Mouse (Mus musculus) gastrocnemius, adult 8-10 months (tissue): ENCODE results near the gene Rnf144a. TPM values are rescaled to one million over a fixed set of nuclear protein-coding genes. Genes with fewer than 3 reads are reported as not detected.

Experiments used
- DNase-seq, 2 experiments: peaks; one replicate each; pipeline ENCODE4 v3.0.0; 2022; ENCODE audit warnings: low spot score in 2 of 2
- total RNA-seq, 4 experiments: library from RNA; stranded (reverse); gene quantifications; 2 replicates each; pipeline ENCODE4 v1.2.4; 2022

Rnf144a gene
- total RNA-seq, 4 experiments from 2014 or later: 2.3 to 3.1 (median 3.0) TPM

DNA sequence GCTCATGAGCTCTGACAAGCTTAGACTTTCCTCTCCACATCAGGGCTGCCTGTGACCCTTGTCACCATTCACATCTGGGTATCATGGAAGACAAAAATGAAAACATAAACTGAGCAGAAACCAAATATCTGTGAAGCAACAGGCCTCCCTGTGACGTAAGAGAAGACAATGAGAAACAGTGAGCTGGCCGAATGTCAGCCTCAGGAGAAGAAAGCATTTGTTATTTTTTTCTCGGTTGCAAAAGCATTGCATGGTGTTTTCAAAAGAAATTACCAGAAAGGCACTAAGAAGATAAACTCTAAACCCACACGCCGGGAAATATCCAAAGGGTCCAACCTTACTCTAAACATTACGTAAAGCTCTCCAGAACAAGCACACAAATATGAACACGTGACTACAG is 41.3 kb downstream of the Rnf144a start:
- no peak for DNase-seq

DNA sequence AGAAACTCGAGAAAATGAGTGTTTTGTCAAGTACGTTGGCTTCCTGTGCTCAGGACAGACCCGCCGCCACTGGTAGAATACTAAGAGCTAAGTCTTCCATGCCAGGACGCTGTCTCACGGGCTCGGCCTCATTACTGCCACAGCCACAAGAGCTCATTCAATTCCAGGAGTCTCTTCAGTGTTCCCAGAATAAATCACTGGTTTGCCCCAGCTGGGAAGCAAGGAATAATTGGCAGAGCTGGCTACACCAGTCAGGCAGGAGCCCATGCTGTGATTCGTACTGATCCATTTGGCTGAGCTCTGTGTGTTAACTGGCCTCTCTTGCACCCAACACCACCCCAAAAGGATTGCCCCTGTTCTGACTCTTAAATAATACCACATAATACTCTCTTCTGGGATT is 45.0 kb downstream of the Rnf144a start:
- DNase-seq: no peak

DNA sequence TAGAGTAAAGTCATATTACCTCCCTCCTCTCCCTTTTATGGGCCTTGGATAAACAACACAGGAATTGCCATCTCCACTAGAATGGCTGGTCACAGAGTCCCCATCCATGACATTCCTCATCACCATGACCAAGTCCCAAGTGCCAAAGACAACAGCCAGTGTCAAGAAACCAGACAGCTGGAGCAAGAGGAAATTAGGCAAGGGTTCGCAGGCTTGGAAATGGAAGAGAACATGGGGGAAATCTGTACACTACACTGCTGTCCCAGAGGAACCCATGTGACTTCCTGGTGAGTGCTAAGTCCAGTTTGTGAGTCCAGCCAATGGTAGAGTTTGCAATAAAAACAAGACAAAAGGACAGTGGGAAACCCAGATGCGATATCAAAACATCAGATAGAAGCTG is 47.7 kb downstream of the Rnf144a start:
- no peak for DNase-seq

DNA sequence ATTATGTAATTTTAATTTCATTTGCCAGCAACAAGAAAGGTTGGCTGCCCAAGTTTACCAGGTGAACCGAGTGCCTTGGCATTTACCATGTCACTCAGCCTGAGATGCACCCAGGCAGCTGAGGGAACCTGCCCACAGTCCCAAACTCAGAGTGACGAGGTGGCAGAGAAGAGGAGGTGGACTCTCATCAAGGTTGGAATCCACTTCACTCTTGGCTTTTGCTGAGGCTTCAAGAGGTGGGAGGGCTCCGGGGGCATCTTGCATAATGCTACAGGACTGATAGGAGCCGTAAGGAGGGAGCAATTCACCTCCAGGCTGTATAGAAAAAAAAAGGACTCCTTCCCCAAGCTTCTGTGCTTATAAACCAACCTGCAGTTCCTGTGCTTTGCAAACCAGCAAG is 48.7 kb downstream of the Rnf144a start:
- no peak for DNase-seq

DNA sequence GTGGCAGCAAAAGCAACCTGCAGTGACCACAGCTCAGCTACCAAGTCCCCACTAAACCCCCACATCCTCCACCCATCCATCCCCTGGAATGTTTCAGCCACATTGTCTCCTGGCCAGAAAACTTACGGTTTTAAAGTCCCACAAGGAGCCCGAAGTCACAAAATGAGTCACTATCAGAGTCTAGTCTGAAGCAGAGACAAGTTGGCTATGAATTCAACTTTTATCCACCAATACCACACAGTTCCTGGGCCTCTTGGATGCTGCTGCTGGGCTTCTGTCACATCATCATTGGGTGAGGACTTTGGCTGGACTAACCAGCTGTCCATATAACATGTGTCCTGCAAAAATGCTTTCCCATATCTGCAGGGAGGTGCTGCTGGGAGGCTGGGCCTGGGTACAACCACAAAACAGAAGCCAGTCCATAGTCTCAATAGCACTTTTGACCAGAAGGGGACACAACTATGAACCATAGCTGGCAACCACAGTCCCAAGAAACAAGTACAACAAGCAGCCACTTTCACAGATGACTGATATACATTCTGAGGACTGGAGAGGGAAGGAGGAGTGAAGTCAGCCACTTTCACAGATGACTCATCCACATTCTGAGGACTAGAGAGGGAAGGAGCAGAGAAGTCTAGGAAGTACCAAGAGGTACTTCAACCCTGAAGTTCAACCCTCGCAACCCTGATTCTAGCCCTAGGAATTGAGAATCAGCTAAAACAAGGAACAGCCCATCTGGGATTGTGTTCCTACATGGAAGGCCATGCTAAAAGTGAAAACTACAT is 49.3 kb downstream of the Rnf144a start:
- no peak for DNase-seq

DNA sequence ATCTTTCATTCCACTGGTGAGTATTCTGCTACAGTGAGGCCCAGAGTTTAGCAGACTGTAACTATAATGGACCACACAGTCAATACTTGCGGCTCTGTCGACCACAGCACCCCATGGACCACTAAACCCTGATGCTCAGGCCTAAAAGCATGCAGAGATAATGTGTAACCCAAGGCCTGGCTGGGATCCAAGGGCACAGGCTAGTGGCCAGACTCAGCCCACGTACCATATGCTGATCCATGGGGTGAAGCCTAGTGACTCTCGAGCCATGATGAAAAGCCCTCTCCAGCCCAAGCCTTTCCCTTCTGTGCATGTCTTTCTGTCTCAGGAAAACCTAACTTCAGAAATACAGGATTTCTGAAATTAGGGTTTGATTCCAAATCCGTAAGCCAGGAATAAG is 50.2 kb downstream of the Rnf144a start:
- no peak for DNase-seq

DNA sequence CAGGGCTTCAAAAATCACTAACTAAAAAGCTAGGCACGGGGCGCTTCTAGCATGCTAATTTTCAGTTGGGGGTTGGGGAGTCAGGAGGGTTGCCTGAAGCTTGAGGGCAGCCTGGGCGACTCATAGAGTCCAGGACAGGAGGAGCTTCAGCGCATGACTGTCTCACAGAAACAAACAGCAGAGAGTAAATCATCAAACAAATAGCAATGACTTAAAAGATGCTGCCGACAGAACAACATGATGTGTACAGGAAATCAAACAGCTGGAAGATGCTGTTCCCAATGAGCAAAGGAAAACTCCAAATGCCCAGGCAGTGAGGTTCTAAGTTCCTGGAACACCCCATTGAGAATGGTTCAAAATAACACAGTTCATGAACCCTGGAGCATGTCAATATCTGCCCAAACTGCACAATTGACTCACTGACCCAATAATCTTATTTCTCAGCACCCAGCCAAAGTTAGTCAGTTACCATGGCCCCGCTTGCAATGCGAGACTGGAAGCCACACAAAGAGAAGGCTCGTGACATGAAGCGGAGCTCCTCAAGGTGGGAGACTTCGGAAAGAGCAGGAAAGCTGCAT is 54.0 kb downstream of the Rnf144a start:
- no peak for DNase-seq

DNA sequence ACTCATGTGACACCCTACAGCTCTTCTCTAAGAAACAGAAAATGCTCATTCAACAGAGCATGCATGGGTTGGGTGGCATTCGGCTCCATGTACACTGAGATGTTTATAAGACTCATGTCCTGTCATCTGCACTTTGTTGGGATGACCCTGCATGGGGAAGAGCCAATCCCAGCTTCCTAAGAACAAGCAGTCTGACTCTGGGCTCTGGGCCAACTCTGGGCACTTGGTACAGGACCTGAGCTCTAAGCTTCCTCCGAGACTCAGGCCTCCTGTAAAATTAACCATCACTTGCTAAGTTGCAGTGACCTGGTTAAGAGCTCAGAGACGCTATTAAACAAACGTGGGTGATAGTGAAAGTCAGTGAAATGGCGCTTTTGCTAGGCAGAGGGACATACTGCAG is 55.2 kb downstream of the Rnf144a start:
- no peak for DNase-seq

DNA sequence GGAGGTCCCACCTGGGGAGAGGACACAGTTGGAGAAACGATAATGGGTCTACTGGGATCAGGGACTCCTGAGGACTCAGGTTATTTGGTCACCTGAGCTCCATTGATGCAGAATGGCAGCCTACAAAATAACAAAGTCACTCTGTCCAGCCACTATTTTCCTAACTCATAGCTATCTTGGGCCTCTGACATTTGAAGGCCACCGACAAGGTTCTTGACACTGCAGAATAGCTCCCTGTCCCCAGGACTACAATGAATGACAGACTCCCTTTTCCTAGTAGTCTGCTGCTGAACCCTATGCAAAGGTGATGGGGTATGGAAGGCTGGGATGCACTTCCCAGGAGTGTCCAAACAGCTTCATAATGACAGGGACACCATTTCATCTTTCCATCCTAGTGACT is 55.8 kb downstream of the Rnf144a start:
- no peak for DNase-seq

DNA sequence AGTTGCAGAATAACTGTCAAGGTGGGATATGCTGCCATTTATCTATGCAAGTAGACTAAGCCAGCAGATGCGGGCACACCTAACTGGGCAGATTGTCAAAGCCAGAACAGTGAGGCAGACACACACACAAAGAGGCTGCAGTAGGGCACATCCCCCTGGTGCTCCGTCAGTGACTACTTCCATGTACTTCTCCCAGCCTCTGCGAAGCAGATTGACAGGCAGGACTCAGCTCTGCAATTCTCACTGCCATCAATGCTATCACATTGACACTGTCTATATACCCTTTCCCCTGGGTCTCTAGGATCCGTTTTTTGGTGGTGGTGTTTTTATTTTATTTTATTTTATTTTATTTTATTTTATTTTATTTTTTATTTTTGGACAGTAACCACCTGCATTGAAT is 57.8 kb downstream of the Rnf144a start:
- no peak for DNase-seq

DNA sequence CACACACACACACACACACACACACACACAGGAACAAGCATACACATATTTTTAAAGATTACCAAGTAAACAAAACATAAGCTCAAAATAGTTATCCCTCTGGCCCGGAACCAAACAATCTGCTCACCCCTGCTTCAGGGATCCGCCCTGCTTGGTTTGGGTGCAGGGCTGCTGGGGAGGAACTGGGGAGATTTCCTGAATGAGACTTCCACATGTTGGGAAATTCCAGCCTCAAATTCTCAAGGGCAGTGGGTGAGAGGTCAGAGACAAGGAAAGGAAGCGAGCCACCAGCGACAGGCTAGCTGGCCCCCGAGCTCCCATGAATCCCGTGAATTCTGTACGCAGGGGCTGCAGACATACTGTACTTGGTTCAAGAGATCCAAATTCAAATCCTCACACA is 58.9 kb downstream of the Rnf144a start:
- peak in 1 of 2 experiments; percentile 31 for DNase-seq

DNA sequence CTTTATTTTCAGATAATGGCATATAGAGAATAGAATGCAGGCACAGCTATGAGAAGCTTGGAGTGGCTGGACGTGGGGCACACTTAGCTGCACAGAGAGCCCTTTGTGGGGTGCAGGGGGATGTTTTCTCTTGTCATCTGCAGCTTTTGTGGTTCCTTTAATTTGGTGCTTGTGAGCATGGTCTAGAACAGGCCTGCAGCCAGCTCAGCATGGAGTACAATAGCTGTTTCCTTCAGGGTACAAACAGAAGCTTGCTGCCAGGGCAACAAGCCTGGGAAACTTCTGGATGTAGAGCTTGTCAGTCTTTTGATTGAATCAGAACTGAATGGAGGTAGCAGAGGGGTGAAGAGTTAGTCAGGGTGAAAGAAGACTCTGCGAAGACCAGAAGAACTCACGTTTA is 63.7 kb downstream of the Rnf144a start:
- DNase-seq: no peak

DNA sequence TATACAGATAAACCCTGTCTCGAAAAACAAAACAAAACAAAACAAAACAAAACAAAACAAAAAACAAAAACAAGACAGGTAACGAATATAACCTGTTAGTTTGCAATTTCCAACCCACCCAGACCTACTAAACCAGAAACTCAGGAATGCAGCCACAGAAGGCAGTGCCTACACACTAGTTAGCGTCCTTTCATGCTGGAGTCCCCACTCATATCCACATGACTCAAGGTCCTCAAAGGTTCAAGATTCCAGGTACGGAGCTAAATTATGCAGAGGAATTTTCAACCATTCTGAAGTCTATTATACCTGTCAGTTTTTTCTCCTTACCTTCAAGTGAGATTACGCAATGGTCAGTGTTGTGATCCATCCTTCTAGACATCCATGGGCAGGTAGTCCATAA is 70.6 kb downstream of the Rnf144a start:
- no peak for DNase-seq

DNA sequence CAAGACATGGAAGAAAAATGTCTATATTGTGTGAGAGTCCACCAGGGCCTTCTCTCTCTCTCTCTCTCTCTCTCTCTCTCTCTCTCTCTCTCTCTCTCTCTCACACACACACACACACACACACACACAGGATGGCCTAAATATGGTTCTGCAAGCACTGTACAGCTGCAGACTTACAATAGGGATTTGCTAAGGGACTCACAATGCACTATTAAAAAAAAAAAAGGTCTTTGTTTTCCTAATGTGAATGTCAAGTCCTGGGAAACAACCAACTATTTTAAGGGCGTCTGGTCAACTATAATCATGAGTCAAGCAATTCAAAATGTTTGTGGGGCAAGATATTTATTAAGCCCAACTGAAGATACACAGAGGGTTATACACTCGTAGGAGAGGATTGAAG is 71.9 kb downstream of the Rnf144a start:
- DNase-seq: no peak

DNA sequence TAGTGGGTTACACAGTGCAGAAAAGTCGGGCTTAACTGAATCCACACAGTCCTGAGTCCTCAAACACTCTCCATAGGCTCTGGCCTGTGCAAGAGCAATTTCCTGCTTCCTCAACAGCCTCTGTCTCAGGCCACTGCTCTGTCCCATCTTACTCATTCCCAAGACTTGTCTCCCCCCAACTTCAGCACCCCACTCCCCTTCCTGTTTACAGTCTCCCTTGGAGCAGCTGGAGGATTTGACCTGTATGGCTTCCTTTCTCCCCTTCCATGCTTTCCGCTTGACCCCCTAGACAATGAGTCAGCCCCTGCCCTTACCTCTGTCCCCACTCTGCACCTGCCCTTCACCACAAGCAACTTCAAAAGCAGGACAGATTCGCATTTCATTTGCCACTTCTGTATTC is 72.4 kb downstream of the Rnf144a start:
- no peak for DNase-seq

DNA sequence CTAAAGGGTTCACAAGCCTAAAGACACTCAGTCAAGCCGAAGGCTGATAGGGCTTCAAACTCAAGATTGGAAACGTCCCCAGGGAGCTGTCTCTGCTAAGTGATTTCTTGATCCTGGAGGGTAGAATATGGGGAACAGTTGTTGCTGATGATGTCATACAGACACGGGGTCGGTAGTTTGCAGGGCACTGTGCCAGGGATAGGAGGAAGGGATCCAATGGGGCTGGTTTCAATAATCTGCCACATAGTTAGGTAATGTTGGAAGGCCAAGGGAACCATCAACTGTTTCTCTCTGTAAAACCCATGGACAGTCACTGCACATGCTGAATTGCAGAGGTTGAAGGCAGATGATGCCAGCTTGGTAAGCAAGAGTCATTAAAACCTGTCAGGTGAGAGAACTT is 73.0 kb downstream of the Rnf144a start:
- no peak for DNase-seq

DNA sequence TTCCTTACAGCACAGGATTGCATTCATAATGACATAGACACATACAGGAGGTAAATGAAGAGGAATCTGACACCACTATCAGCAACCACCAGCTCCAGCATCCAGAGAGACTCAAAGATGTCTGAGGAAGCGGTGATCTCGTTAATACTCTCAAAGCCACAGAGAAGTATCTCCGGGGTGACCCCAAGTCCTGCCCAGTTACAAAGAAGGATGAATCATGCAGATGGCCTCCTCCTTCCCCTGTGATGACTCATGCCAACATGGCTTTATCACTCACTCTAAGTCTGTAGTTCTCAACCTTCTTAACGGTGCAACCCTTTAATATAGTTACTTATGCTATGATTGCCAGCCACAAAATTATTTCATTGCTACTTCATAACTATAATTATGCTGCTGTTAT is 74.4 kb downstream of the Rnf144a start:
- DNase-seq: no peak

DNA sequence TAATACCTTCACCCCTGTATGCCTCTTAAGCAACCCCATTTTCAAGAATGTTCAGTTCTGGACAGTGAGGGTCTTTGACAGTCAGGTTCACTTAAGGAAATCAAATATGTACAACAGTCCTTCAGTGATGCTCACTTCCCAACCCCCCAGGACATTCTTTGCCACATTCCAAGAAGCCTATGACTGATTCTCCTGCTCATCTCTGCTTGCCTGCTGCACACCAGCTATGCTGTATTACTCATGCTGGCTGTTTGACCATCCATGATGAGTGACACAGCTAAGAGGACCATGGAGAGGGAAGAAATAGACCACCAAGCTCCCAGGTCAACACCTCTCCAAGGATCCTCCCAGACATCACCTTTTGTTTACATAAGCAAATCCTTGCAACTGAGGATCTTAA is 75.2 kb downstream of the Rnf144a start:
- DNase-seq: no peak

DNA sequence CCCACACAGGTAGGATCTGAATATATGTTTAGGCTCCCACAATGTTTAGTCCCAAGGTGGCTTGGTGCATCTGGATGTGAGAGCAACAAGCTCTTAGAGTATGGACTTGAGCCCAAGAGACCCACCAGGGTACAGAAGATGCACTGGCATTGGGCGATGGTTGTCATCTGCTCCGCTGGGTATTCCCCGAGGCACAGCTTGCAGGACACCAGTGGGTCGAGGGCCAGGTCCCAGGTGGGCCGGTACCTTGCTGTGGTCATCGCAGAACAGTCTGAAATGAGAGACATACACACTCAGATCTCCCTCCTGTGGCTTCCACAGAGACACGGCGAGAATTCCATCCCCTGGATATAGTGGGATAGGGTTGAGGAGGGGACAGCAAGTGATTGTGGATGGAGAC is 75.9 kb downstream of the Rnf144a start:
- DNase-seq: no peak

DNA sequence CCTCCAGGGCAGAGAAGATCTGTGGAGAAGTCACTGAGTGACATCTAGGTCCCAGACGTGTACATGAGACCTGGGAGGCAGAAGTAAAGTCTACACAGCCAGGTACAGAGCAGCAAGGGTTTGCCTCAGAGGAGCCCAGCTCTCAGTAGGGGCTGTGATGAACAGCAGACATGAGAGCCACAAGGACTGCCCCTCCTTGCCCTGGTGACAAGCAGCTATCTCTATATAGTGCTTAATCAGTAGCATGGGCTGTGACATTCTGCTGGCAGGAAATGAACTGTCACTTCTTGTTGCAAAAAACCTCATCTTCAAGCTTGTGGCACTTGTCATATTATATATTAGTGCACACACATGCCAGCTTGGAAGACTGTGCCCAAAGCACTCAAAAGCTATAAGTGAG is 81.4 kb downstream of the Rnf144a start:
- no peak for DNase-seq

DNA sequence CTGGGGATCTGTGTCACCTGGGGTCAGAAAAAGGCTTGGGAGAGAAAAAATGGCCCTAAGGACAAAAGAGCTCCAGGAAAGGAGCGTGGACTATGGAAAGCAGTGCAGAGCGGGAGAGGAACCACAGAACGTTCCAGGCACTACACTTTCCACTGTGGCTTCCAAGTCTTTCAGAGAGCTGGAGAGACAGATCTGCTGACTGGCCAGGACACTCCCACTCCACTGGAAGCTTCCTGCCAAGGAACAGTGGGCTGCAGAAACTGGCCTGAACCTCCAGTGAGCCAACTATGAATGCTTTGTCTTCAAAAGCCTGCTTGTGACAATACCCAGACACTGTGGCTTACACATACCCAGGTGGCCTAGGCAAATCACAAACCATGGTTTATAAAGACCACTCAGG is 84.0 kb downstream of the Rnf144a start:
- DNase-seq: peak; percentile 22 to 35

DNA sequence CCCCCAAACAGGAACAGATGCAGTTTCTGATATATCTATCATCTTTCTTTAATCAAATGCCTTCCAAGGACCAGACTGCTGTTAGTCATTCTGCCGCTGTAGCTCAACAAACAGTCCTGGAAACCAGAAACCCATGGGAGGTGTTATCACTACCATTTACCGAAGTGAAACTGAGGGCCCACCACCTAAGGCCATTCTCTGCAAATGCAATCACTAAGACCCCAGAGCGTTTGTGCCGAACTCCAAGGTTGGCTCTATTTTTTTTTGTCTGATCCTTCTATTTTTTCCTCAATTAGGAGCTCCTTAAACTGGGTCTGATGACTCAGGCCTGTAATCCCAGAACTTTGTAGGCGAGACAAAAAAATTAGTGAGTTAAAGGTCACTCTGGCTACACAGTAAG is 85.3 kb downstream of the Rnf144a start:
- no peak for DNase-seq

DNA sequence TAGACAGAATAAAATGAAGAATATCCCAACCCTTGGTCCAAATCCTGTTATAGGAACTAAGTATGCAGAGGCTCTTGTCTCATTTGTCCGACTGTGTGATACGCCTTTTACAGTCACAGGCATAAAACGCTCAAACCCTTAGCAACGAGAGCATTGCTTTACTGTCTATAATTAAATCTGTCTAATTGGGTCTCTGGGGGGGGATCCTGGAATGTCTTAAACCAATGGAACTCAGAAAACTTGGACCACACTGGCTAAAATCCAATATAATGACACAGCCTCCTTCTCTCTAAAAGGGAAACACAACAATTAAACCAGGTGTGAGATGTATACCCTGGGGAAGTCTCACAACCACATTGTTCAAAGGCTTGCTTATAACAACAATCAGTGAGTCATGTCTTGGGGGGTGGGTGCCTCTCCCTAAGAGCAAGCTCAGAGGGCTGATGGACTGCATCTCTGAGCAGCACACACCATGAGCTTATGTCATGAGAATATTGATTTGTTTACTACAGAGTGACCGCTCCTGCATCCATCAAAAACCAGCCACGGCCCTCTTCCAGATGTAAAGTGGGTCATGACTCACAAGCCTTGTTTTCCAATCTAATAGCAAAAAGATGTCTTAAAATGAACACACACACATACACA is 85.9 kb downstream of the Rnf144a start:
- no peak for DNase-seq
